Mouse (Mus musculus) liver, postnatal 0 days (tissue): Measurements from ENCODE around the gene Usf3. TPM values are rescaled to one million over a fixed set of nuclear protein-coding genes. Genes with fewer than 3 reads are reported as not detected.
A peak's percentile ranks its signal among the peaks of the same experiment; 100 is the strongest.

Experiments
- ATAC-seq: fragments of 200-750 bp; cut with Nextera tagmentation; 2 replicates; pipeline ENCODE4 v1.8.0; 2017; ENCODE audit warnings: mild to moderate bottlenecking, moderate library complexity
- DNase-seq: peaks from one replicate; pipeline ENCODE4 v3.0.0-alpha.2; 2016
- H3K27ac ChIP-seq: fragments of 300-500 bp; sonication (generic); 2 replicates; pipeline ENCODE4 v1.5.1; 2014; ENCODE audit warnings: antibody characterized with exemption, moderate library complexity, mild to moderate bottlenecking, low read depth
- H3K27me3 ChIP-seq: fragments of 300-500 bp; sonication (generic); 2 replicates; pipeline ENCODE4 v1.6.1; 2014; ENCODE audit warnings: low read length, control low read depth, mixed read lengths; ENCODE audit not compliant: insufficient read depth
- H3K36me3 ChIP-seq: fragments of 300-500 bp; sonication (generic); replicated peaks from 2 replicates; pipeline ENCODE4 v1.6.1; 2014; ENCODE audit warnings: mild to moderate bottlenecking, control low read depth, low read length, moderate library complexity, mixed read lengths; ENCODE audit not compliant: insufficient read depth
- H3K4me1 ChIP-seq: fragments of 300-500 bp; sonication (generic); 2 replicates; pipeline ENCODE4 v1.6.1; 2014; ENCODE audit warnings: antibody characterized with exemption, mild to moderate bottlenecking, control low read depth; ENCODE audit not compliant: insufficient read depth
- H3K4me2 ChIP-seq: fragments of 300-500 bp; sonication (generic); 2 replicates; pipeline ENCODE4 v1.6.1; 2014; ENCODE audit warnings: low read depth, mild to moderate bottlenecking, low read length, moderate library complexity, mixed read lengths
- H3K4me3 ChIP-seq: fragments of 300-500 bp; sonication (generic); 2 replicates; pipeline ENCODE4 v1.5.1; 2014; ENCODE audit warnings: low read depth, low read length
- H3K9ac ChIP-seq: fragments of 300-500 bp; sonication (generic); replicated peaks from 2 replicates; pipeline ENCODE4 v1.6.1; 2014; ENCODE audit warnings: mild to moderate bottlenecking, moderate library complexity
- H3K9me3 ChIP-seq: fragments of 300-500 bp; sonication (generic); 2 replicates; pipeline ENCODE4 v1.6.1; 2016; ENCODE audit warnings: mild to moderate bottlenecking, control low read depth, low read length, mixed read lengths
- CTCF ChIP-seq: sonication (generic); IDR thresholded peaks from 2 replicates; pipeline ENCODE4 v1.5.1; 2016; ENCODE audit warnings: antibody characterized with exemption, low read depth
- EP300 ChIP-seq: IDR thresholded peaks from 2 replicates; pipeline ENCODE4 v1.6.1; 2016; ENCODE audit warnings: antibody characterized with exemption, low read depth, mild to moderate bottlenecking
- WGBS: fragments of 180-500 bp; shearing (Covaris S2); extraction: QIAGEN DNeasy Blood & Tissue Kit; methylation state at CpG from one replicate; pipeline ENCODE4 v1.1.7; 2014; ENCODE audit not compliant: insufficient replicate concordance; 5-methylcytosine and 5-hydroxymethylcytosine counted together
- polyA plus RNA-seq: library from polyadenylated mRNA; unstranded; fragments of >200 nt; fragmentation: Nextera tagmentation; extraction: Ambion mirVana; gene quantifications from 2 replicates; pipeline ENCODE4 v1.2.1, GENCODE M21; 2015

Gene Usf3
- polyA plus RNA-seq, 1 experiment from 2014 or later = 1.9 TPM

- H3K4me3 ChIP-seq = no peak overlapping the region
- no peaks in the 10 kb centered on the region for H3K4me1 ChIP-seq
- H3K36me3 ChIP-seq = no peaks in the 10 kb centered on the region
- H3K9ac ChIP-seq = no peak overlapping the region
- H3K4me2 ChIP-seq = no peak overlapping the region
- ATAC-seq (no peak), DNase-seq (no peak)
- H3K27ac ChIP-seq = no peak overlapping the region
- TF ChIP-seq EP300 (no peak), CTCF (no peak)
- 66% methylated on average over 7 of the region's 7 CpGs for WGBS
- H3K27me3 ChIP-seq = no peaks in the 10 kb centered on the region
- H3K9me3 ChIP-seq = no peaks in the 10 kb centered on the region
Observed at GRCm38 (mm10) chr16:44253797-44254634, 81.0 kb downstream of the Usf3 start.

DNA sequence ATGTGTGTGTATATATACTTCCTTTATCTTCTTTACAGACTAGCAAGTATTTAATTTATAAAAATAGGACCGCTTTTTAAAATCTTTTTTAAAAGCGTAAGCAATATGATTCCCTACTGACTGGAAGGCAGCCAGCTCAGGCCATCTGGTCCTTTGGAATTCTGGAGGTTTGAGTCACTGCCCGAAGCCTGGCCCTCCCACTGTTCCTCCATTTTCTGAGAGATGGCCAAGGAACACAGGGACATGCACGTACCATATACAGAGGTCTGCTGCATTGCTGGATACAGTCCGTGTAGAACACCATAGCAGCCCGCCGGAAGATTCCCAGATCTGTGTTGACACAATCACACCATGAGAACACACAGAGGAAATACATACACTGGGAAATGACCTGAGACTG, 81.7 kb downstream of the Usf3 start:
- no peak for DNase-seq
- no peak overlapping the region for H3K4me3 ChIP-seq
- H3K27me3 ChIP-seq = no peaks in the 10 kb centered on the region
- ATAC-seq = no peak
- no peaks in the 10 kb centered on the region for H3K4me1 ChIP-seq
- H3K9ac ChIP-seq = no peak overlapping the region
- TF ChIP-seq CTCF = no peak
- no peak for TF ChIP-seq EP300
- 81% methylated on average over 7 of the region's 7 CpGs for WGBS
- no peaks in the 10 kb centered on the region for H3K36me3 ChIP-seq
- no peak overlapping the region for H3K27ac ChIP-seq
- no peak overlapping the region for H3K4me2 ChIP-seq
- no peaks in the 10 kb centered on the region for H3K9me3 ChIP-seq

DNA sequence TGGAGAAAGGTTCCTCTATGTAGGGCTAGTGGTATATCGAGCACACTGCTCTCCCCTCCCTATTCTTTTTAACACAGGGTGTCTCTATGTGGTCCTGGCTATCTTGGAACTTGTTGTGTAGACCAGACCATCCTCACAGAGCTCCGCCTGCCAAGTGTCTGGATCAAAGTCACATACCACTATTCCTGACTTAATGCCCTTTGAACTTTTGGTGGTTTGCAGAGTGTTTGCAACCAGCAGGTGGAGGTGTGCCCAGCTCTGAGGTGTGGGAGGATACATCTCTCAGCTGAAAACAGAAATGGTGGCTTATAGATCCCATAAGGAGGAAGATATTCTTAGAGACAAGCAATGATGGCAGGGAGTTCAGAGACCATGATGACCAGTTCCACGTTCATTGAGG, 84.4 kb downstream of the Usf3 start:
- Histone ChIP-seq H3K4me2 (no peak overlapping the region), H3K4me3 (no peak overlapping the region), H3K27ac (no peak overlapping the region), H3K9ac (no peak overlapping the region), H3K27me3 (no peaks in the 10 kb centered on the region), H3K36me3 (no peaks in the 10 kb centered on the region), H3K9me3 (no peaks in the 10 kb centered on the region), H3K4me1 (no peaks in the 10 kb centered on the region)
- TF ChIP-seq EP300 = no peak
- TF ChIP-seq CTCF = peak; percentile 40
- 74% methylated on average over 3 of the region's 3 CpGs for WGBS
- no peak for DNase-seq
- ATAC-seq = no peak

DNA sequence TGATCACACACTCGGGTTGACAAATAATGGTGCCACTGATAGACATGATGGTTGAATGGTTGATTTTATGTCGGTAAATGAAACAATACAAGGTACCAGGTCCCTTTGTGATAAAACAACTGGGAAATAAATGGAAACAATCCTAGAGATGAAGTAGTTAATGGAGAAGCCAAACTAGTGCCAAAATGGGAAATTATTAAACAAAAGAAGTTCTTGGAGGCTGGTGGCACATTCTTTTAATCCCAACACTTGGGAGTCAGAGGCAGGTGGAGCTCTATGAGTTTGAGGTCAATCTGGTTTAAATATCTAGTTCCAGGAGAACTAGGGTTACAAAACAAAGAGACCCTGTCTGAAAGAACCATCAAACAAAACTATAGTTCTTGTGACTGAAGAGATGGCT, 91.9 kb downstream of the Usf3 start:
- Histone ChIP-seq H3K4me1 (peaks cover 3% of the 10 kb centered on the region; the same call in 1 of the 2 replicates), H3K9me3 (no peaks in the 10 kb centered on the region), H3K27me3 (no peaks in the 10 kb centered on the region), H3K4me2 (no peak overlapping the region), H3K4me3 (no peak overlapping the region), H3K9ac (no peak overlapping the region), H3K36me3 (no peaks in the 10 kb centered on the region), H3K27ac (no peak overlapping the region)
- 74% methylated on average over 2 of the region's 2 CpGs for WGBS
- TF ChIP-seq CTCF (no peak), EP300 (no peak)
- ATAC-seq (no peak), DNase-seq (no peak)

GRCm38 (mm10) chr16:44265562-44265961, 92.5 kb downstream of the Usf3 start:
- Histone ChIP-seq H3K27me3 (no peaks in the 10 kb centered on the region), H3K4me3 (no peak overlapping the region), H3K4me1 (peaks cover 3% of the 10 kb centered on the region; the same call in 1 of the 2 replicates), H3K9me3 (no peaks in the 10 kb centered on the region), H3K27ac (no peak overlapping the region), H3K9ac (no peak overlapping the region), H3K36me3 (no peaks in the 10 kb centered on the region), H3K4me2 (no peak overlapping the region)
- TF ChIP-seq CTCF = no peak
- TF ChIP-seq EP300 = no peak
- 63% methylated on average over 6 of the region's 6 CpGs for WGBS
- ATAC-seq (peak; percentile 78), DNase-seq (peak; percentile 46)

- H3K9ac ChIP-seq = no peak overlapping the region
- H3K36me3 ChIP-seq = no peaks in the 10 kb centered on the region
- no peak for TF ChIP-seq CTCF
- TF ChIP-seq EP300 = no peak
- 73% methylated on average over 7 of the region's 7 CpGs for WGBS
- no peaks in the 10 kb centered on the region for H3K9me3 ChIP-seq
- ATAC-seq (no peak), DNase-seq (no peak)
- peaks cover 3% of the 10 kb centered on the region; the same call in 1 of the 2 replicates for H3K4me1 ChIP-seq
- no peak overlapping the region for H3K27ac ChIP-seq
- no peaks in the 10 kb centered on the region for H3K27me3 ChIP-seq
- no peak overlapping the region for H3K4me2 ChIP-seq
- H3K4me3 ChIP-seq = no peak overlapping the region
Observed at GRCm38 (mm10) chr16:44268541-44269215, 95.6 kb downstream of the Usf3 start.
